Mouse (Mus musculus) thymus, adult 2 months (tissue): ENCODE data around the gene Rin2. TPM values are rescaled to one million over a fixed set of nuclear protein-coding genes. Genes with fewer than 3 reads are reported as not detected.
A peak's percentile ranks its signal among the peaks of the same experiment; 100 is the strongest.

Experiments
- DNase-seq: peaks from one replicate; pipeline ENCODE4 v3.0.0; 2021
- H3K27ac ChIP-seq: fragments of 200-500 bp; 2 replicates; pipeline ENCODE4 v1.5.1; 2012; ENCODE audit warnings: low read length, control low read depth; ENCODE audit not compliant: control insufficient read depth, insufficient read depth
- H3K27me3 ChIP-seq: fragments of 200-500 bp; 2 replicates; pipeline ENCODE4 v1.6.1; 2012; ENCODE audit warnings: mild to moderate bottlenecking, low read length, moderate library complexity, mixed read lengths; ENCODE audit not compliant: control insufficient read depth, insufficient read depth
- H3K36me3 ChIP-seq: fragments of 200-500 bp; 2 replicates; pipeline ENCODE4 v1.6.1; 2012; ENCODE audit warnings: mild to moderate bottlenecking, low read length, moderate library complexity; ENCODE audit not compliant: control insufficient read depth, insufficient read depth
- H3K4me1 ChIP-seq: fragments of 200-500 bp; replicated peaks from 2 replicates; pipeline ENCODE4 v1.6.1; 2012; ENCODE audit warnings: low read length; ENCODE audit not compliant: control insufficient read depth, insufficient read depth
- H3K4me3 ChIP-seq: fragments of 200-500 bp; 2 replicates; pipeline ENCODE4 v1.5.1; 2012; ENCODE audit warnings: mild to moderate bottlenecking, low read length, control low read depth, moderate library complexity; ENCODE audit not compliant: control insufficient read depth, insufficient read depth
- CTCF ChIP-seq: fragments of 200-500 bp; IDR thresholded peaks from 2 replicates; pipeline ENCODE4 v1.5.1; 2012; ENCODE audit warnings: mild to moderate bottlenecking, control low read depth, low read length, moderate library complexity, borderline replicate concordance; ENCODE audit not compliant: control insufficient read depth, poor library complexity, insufficient read depth; ENCODE audit errors: extremely low read depth
- POLR2A ChIP-seq: fragments of 200-500 bp; IDR thresholded peaks from 2 replicates; pipeline ENCODE4 v1.6.1; 2012; ENCODE audit warnings: mild to moderate bottlenecking, low read length, control low read depth, moderate library complexity; ENCODE audit not compliant: control insufficient read depth, poor library complexity, insufficient read depth; ENCODE audit errors: extremely low read depth
- WGBS: fragments of 180-500 bp; shearing (Covaris S2); methylation state at CpG from one replicate; pipeline ENCODE4 v1.1.7; 2018; 5-methylcytosine and 5-hydroxymethylcytosine counted together
- polyA plus RNA-seq: library from polyadenylated mRNA; depleted of rRNA; stranded (reverse); fragments of >200 nt; gene quantifications from 2 replicates; pipeline ENCODE4 v1.2.3, GENCODE M21; 2012

The Rin2 gene
- polyA plus RNA-seq, 1 experiment, result 5.4 TPM

DNA sequence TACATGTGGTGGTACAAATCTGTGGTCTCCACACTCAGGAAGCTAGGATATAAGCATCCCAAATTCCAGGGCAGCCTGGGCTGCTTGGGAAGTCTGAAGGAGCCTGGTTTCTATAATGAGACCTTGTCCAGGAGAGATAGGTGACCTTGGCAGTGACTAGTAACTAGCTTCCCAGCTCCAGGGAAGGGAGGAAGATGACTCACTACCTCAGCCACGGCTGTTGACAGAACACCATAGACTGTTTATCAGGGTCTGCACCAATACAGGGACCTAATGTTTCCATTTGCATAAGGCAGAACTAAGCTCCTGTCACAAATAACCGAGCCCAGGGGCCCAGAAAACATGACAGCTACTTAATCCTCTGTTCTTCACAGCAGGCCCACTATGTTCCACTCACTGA is 132.3 kb downstream of the Rin2 start:
- TF ChIP-seq CTCF (no peak), POLR2A (no peak)
- H3K27ac ChIP-seq, result no peak overlapping the region
- no peak overlapping the region for H3K4me3 ChIP-seq
- H3K36me3 ChIP-seq, result no peaks in the 10 kb centered on the region
- H3K4me1 ChIP-seq, result no peaks in the 10 kb centered on the region
- 85% methylated on average over 2 of the region's 2 CpGs for WGBS
- no peaks in the 10 kb centered on the region for H3K27me3 ChIP-seq
- no peak for DNase-seq

GRCm38 (mm10) chr2:145808251-145808650 is 133.2 kb downstream of the Rin2 start:
- Histone ChIP-seq H3K27ac (no peak overlapping the region), H3K27me3 (no peaks in the 10 kb centered on the region), H3K4me3 (no peak overlapping the region), H3K4me1 (no peaks in the 10 kb centered on the region), H3K36me3 (no peaks in the 10 kb centered on the region)
- TF ChIP-seq CTCF (no peak), POLR2A (no peak)
- DNase-seq, result no peak
- WGBS, result 98% methylated on average over 2 of the region's 2 CpGs

DNA sequence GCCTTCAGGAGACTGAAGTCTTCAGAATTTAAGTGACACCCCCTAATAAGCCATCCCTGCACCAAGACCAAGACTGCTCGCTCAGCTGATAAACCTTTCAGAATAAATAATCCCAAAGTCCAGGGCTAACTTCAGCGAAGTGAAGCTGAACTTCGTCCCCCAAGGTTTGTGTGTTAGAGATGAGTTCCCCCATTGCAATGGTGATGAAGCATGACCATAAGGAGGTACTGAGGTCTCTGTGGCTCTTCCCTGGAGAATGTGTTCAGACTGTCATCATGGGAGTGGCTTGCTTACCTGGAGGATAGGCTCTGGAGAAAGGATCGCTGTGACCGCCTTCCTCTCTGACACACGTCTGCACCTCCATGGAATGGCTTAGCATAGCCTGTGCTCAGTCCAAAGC is 133.7 kb downstream of the Rin2 start:
- H3K4me3 ChIP-seq, result no peak overlapping the region
- H3K4me1 ChIP-seq, result no peaks in the 10 kb centered on the region
- no peaks in the 10 kb centered on the region for H3K27me3 ChIP-seq
- H3K36me3 ChIP-seq, result no peaks in the 10 kb centered on the region
- whole genome bisulfite sequencing, result 97% methylated on average over 6 of the region's 6 CpGs
- TF ChIP-seq CTCF, result no peak
- no peak for TF ChIP-seq POLR2A
- DNase-seq, result no peak
- no peak overlapping the region for H3K27ac ChIP-seq

- 66% methylated on average over 5 of the region's 5 CpGs for WGBS
- no peak overlapping the region for H3K4me3 ChIP-seq
- H3K4me1 ChIP-seq, result no peaks in the 10 kb centered on the region
Observed at GRCm38 (mm10) chr2:145810676-145811075, 135.7 kb downstream of the Rin2 start.

GRCm38 (mm10) chr2:145812818-145813217 is 137.8 kb downstream of the Rin2 start:
- TF ChIP-seq CTCF (no peak), POLR2A (no peak)
- Histone ChIP-seq H3K4me3 (no peak overlapping the region), H3K27me3 (no peaks in the 10 kb centered on the region), H3K4me1 (no peaks in the 10 kb centered on the region), H3K27ac (no peak overlapping the region), H3K36me3 (no peaks in the 10 kb centered on the region)
- DNase-seq, result no peak
- 81% methylated on average over 1 of the region's 1 CpGs for WGBS

More at GRCm38 (mm10) chr2:145810676-145811075, 135.7 kb downstream of the Rin2 start:
- Histone ChIP-seq H3K27me3 (no peaks in the 10 kb centered on the region), H3K27ac (no peak overlapping the region), H3K36me3 (no peaks in the 10 kb centered on the region)
- DNase-seq, result peak; percentile 39
- TF ChIP-seq POLR2A, result no peak

DNA sequence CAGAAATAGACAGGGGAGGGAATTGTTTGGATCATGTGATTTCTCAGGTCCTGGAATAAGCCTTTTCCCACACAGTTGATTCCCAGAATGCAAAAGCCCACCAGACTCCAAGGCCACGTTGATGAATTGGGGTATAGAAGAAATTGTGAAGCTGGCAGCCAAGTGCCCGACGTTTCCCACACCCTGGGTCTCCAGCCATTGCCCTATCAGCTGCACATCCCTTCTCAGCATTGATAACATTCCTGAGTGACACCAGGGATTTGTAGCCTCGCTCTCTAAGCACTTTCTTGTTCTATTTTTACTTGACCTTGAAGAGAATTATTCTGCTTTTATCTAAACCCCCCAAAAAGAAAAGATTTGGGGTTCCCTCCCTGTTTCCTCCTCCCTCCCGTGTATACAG is 142.2 kb downstream of the Rin2 start:
- no peak overlapping the region for H3K4me3 ChIP-seq
- no peaks in the 10 kb centered on the region for H3K36me3 ChIP-seq
- H3K4me1 ChIP-seq, result peaks cover 3% of the 10 kb centered on the region
- WGBS, result 84% methylated on average over 5 of the region's 5 CpGs
- H3K27ac ChIP-seq, result no peak overlapping the region
- no peak for DNase-seq
- H3K27me3 ChIP-seq, result no peaks in the 10 kb centered on the region
- TF ChIP-seq POLR2A, result no peak
- TF ChIP-seq CTCF, result no peak

DNA sequence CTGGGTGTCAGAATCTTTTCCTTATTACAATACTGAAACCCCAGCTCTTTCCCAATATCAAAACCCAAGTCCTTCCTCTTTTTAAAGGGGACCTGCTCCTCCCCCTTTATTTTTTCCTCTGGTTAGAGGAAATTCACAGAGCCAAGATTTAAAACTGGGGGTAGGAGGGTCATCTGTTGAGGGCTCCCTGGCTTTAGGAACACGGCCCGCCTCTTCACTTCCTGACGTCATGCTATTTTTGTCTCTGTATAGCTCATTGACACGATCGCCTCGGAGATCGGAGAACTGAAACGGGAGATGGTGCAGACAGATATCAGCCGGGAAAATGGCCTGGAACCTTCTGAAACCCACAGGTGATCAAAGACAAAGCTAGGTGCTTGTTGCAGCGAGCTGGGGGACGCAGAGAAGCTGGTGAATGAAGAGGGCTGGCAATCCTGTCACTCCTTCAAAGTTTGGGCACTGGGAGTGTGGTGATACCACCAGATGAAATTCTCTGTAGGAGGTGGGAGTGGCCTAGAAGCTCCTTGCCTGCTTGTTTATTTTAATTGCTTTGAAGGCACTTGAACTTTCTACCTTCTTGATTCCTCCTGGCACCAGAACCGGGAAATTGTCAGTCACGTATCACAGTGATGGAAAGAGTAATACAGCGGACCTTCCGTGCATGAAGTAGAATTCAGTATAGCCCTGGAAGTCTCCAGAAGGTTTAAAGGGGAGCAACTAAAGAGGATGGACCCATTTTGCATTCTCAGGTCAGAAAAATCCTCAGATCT is 147.2 kb downstream of the Rin2 start:
- Histone ChIP-seq H3K36me3 (no peaks in the 10 kb centered on the region), H3K27ac (no peak overlapping the region), H3K4me1 (peaks cover 7% of the 10 kb centered on the region), H3K4me3 (peak overlapping the region; percentile 29; the same call in 1 of the 2 replicates), H3K27me3 (no peaks in the 10 kb centered on the region)
- TF ChIP-seq CTCF, result no peak
- no peak for TF ChIP-seq POLR2A
- 35% methylated on average over 15 of the region's 15 CpGs for WGBS
- DNase-seq, result no peak
